Mouse (Mus musculus) fat pad, adult 2 months (tissue): ENCODE results near the gene Mgat4a.

ENCODE experiments used
- DNase-seq: peaks from one replicate; pipeline ENCODE4 v3.0.0-alpha.2; 2011; ENCODE audit warnings: low read depth, low spot score; ENCODE audit errors: extremely low read depth

Gene Mgat4a

DNA sequence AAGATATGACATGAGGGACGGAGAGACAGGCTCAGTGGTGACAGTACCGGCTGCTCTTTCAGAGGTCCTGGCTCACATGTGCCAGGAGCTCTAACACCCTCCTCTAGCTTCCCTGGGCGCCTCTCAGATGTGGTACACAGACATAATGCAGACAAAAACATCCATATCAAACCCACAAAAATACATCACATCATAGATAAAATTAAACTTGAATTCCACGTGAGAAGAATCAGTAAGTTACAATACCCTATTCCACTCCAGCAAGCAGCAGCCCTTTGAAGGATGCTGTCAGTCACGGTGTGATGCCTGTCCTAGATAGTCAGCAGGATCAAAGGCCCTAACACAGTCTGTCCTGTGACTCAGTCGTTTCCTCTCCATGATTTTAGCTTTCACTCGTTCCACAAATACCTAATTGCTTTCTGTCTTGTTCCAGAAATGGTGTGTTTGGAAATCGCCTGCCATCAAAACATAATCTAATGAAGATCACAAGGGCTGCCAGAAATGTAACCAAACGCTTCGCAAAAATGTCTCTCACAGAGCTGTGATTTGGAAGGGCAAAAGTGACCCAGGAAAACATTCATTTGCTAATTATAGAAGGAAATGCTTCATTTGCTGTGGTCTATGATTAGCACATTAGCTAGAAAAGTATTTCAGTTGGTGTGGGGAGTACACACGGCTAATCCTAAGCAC lies 44.1 kb downstream of the Mgat4a start:
- DNase-seq: no peak

GRCm38 (mm10) chr1:37495698-37496321 lies 45.0 kb downstream of the Mgat4a start:
- DNase-seq: no peak

- no peak for DNase-seq
Measured at GRCm38 (mm10) chr1:37495104-37495503, 45.7 kb downstream of the Mgat4a start.

GRCm38 (mm10) chr1:37491672-37492071 lies 49.1 kb downstream of the Mgat4a start:
- no peak for DNase-seq

- DNase-seq: no peak
Measured at GRCm38 (mm10) chr1:37490691-37491212, 50.1 kb downstream of the Mgat4a start.

DNA sequence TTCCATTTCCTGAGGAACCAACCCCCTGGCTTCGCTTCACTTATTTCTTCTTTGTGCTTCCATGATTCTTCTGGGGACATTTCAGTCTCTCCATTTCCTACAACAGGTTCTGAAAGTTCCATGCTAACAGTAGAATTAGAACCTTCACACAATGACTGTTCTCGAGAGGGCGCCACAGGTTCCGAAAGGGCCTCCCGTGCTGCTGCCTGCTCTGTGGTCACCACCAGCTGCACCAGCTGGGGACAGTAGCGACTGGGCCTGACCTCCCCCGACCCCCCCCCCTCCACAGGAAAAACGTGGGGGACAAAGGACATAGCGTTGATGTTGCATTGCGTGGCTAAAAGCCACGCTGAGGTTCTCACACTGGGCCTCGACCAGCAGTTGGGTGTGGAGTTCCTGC lies 52.3 kb downstream of the Mgat4a start:
- DNase-seq: no peak

DNA sequence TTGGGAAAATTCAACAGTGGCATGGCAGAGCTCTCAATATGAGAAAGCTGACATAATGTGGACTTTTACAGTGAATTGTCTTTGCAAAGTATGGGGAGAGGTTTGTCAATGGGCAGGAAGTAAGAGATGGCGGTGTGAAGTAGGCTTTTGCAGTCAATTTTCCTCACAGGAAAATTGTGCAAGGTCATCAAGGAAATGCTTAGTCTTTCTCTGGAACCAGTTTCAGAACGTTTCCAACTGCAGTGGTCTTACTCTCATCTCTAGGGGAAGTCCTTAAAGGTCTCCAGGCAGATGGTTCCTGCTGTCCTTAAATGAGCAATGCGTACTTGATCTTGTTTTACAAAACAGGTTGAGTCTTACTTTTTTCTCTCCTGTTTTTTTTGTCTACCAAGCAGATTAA lies 53.8 kb downstream of the Mgat4a start:
- no peak for DNase-seq

DNA sequence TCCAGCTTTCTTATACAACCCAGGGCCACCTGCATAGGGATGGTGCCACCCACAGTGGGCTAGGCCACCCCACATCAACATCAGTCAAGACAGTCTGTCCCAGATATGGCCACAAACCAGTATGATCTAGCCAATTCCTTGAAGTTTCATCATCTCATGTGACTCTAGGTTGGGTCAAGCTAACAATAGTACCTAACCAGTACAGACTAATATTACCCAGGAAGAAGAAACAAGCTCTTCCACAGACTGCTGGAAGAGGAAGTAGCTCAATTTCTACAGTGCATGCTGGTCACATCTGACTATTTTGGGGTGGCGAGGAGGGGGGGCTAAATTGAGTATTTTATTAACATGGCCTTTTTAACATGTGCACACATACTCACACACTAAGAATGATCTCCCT lies 54.4 kb downstream of the Mgat4a start:
- no peak for DNase-seq

DNA sequence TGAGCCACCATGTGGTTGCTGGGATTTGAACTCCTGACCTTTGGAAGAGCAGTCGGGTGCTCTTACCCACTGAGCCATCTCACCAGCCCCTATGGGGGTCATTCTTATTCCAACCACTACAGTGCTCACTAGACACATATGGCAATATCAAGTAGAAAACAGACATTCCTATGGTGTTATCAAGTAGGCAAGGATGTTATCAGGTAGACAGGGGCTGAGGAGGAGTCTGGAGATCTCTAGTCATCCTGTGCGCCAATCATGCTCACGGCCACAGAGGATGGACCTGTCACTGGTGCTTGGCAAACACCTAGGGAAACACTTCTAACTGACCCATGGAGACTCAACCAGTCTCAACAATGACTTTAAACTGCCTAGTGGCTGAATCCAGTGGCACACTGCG lies 56.2 kb downstream of the Mgat4a start:
- DNase-seq: no peak

DNA sequence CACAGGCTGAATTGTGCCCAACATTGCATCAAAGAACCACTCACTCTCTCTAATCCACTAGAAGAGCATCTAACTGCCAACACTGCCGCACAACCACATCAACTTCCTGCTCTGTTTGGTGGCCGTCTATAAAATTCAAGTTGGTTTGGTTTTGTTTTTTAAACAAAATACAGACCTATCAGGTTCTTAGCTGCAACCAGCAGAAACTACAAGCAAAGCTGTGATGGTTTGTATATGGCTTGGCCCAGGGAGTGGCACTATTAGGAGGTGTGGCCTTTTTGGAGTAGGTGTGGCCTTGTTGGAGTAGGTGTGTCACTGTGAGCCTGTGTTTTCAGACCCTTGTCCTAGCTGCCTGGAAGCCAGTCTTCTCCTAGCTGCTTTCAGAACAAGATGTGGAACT lies 59.5 kb downstream of the Mgat4a start:
- no peak for DNase-seq

- DNase-seq: no peak
Measured at GRCm38 (mm10) chr1:37480731-37481130, 60.1 kb downstream of the Mgat4a start.

DNA sequence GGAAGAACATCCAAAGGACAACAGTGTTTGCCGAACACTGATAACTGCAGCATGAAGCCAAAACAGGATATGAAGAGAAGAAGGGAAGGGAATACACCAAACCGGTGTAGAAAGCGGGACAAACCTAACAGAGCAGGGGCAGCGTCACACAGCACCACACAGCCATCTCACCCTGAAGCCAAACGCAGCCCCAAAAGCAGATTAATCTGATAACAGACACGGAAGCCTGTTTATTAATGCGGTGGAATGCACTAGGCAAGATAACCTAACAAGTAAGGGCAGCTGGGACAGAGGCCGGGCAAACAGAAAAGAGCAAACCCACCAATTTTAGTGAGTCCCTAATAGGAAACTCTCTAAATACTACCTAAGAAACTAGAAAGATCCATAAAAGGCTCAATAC lies 61.1 kb downstream of the Mgat4a start:
- DNase-seq: no peak

DNA sequence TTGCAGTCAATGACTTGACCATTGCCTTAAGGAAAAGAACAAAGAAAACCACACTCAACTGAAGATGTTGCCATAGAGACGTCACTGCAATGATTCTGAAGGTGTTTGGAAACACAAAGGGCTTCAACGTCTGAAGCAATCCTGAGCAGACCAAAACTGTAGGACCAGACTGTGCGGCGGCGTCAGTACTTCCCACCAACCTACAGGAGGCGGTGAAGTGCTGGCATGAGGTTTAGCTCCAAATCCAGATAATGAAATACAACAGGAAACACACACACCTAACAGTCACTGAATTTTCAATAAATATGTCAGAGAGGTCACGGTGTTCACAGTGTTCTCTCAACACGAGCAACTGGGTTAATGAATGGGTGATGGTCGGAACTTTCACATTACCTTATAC lies 61.7 kb downstream of the Mgat4a start:
- no peak for DNase-seq

DNA sequence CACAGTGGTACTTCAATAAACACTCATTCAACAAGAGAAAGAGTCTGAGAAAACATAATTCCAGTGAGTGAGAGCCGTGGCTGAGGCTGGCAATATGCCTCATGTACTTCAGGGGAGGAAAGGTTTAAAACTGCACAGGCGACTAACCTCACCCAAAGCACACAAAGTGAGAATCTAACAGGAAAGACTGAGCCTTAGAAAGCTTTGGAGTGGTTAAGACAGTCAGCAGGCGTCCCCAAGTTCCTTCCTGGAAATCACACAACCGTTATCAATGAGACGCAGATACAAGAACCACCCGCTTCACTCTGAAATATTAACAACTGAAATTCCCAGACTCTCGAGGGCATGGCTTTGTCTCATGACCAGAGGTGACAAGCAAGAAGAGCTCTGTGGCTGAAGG lies 62.4 kb downstream of the Mgat4a start:
- DNase-seq: no peak

DNA sequence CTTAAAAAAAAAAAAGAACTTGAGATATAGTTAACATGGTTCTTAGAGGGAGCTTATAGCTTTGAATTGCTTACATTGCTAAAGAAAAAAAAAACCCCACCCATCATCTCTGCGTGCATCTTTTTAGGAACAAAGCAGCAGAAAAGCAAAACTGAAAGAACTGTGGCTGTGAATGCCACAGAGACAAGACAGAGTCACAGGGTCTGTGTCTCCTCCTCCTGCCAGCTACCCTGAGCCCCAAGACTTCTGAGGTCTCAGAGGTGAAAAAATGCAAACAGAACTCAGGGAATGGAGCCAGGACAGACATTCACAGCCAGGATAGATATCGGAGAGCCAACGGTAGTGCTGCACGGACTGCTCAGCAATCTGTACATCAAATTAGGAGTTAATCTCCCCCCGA lies 62.9 kb downstream of the Mgat4a start:
- no peak for DNase-seq

DNA sequence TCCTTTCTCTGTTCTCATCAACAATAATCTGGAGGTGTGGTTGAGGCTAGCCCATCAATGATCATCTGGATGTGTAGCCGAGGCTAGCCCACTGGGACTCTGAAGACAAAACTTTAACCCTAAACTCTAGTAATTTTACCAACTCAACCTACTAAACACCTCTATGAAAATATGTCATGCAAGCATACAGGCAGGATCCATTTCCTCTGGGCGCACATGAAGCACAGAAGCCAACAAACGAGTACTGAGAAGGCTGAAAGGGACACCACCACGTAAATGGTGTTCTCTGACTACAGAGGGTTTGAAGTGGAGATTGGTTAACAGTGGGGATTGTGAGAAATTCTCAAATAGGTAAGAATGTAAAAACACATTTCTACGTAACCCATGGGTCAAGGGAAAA lies 63.6 kb downstream of the Mgat4a start:
- no peak for DNase-seq

- DNase-seq: no peak
Measured at GRCm38 (mm10) chr1:37475312-37475711, 65.5 kb downstream of the Mgat4a start.

- no peak for DNase-seq
Measured at GRCm38 (mm10) chr1:37474634-37475190, 66.1 kb downstream of the Mgat4a start.

DNA sequence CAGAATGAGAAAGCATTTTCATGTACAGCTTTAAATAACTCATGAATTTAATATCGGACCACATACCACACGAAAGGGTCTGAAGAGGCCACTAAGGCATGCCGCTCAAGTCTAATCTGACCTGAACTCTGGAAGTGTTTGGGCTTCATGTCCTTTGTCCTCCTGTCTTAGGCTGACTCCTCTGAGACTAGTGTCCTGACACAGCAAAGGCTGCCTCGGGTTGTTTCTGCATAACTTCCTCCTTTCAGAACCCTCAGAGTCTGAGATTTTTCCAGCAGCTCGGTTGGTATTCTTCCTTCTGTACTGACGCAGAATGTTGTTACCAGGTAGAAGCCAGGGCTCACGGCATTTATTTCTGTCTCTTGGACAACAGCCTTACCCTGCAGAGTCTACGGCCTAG lies 66.8 kb downstream of the Mgat4a start:
- no peak for DNase-seq

- DNase-seq: no peak
Measured at GRCm38 (mm10) chr1:37473251-37473650, 67.6 kb downstream of the Mgat4a start.

DNA sequence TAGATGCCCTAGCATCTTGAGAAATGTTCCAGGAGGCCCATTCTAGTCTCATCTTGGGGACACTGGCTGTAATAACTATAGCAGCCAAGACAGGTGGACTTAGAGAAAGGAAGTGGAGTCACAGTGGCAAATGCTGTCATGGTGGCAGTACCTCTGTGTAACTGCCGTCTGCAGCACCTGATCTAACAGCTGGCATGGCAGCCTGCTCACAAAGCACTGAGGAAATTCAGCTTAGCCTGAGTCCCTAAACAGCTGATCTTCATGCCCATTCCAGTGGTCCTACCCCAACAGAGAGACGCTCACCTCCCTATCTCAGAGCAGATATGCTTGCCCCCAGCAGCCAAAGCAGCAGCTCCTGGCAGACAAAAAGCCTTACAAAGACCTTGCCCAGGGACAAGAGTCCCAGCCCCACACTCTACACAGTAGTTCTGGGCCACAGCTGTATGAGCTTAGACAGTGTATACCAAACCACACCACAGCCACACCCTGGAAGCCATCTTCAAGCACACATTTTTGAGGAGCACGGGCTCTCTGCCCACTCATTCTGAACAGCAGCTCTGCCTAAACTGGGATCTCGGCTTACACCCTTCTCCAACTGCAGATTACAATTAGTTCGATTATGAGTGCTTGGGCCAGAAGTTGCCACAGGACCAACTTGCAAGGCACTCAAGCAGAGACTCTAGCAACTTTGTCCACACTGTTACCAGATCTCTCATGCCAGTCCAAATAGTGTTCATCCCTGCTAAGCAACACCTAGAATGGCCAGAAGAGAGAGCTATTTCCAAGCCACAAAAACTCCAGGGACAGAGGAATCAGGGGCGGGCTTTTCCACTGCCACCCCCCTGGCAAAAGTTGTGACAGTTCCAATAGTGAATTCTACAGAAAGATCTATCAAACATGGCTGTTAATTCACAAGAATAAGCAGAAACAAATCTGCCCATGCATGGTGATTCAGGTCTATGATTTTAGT lies 69.4 kb downstream of the Mgat4a start:
- DNase-seq: no peak
